Mouse (Mus musculus) stomach, postnatal 0 days (tissue): ENCODE measurements around the gene Manbal. TPM values are rescaled to one million over a fixed set of nuclear protein-coding genes. Genes with fewer than 3 reads are reported as not detected.
A peak's percentile ranks its signal among the peaks of the same experiment; 100 is the strongest.

Experiments
- ATAC-seq: fragments of 200-750 bp; cut with Nextera tagmentation; 2 replicates; pipeline ENCODE4 v1.8.0; 2017; ENCODE audit not compliant: low FRiP score, low TSS enrichment
- DNase-seq: peaks from one replicate; pipeline ENCODE4 v3.0.0-alpha.2; 2016; ENCODE audit warnings: low spot score
- H3K27ac ChIP-seq: fragments of 300-500 bp; sonication (generic); replicated peaks from 2 replicates; pipeline ENCODE4 v1.5.1; 2014; ENCODE audit warnings: mild to moderate bottlenecking, control low read depth
- H3K27me3 ChIP-seq: fragments of 300-500 bp; sonication (generic); 2 replicates; pipeline ENCODE4 v1.6.1; 2014; ENCODE audit warnings: low read length; ENCODE audit not compliant: control insufficient read depth, insufficient read depth
- H3K36me3 ChIP-seq: fragments of 300-500 bp; sonication (generic); 2 replicates; pipeline ENCODE4 v1.6.1; 2014; ENCODE audit warnings: low read length, mixed read lengths; ENCODE audit not compliant: control insufficient read depth, insufficient read depth
- H3K4me1 ChIP-seq: fragments of 300-500 bp; sonication (generic); replicated peaks from 2 replicates; pipeline ENCODE4 v1.6.1; 2014; ENCODE audit warnings: antibody characterized with exemption; ENCODE audit not compliant: control insufficient read depth, insufficient read depth
- H3K4me2 ChIP-seq: fragments of 300-500 bp; sonication (generic); replicated peaks from 2 replicates; pipeline ENCODE4 v1.6.1; 2014; ENCODE audit warnings: low read depth, mild to moderate bottlenecking, control low read depth, moderate library complexity
- H3K4me3 ChIP-seq: fragments of 300-500 bp; sonication (generic); 2 replicates; pipeline ENCODE4 v1.5.1; 2014; ENCODE audit warnings: low read depth, low read length, control low read depth
- H3K9ac ChIP-seq: fragments of 300-500 bp; sonication (generic); 2 replicates; pipeline ENCODE4 v1.6.1; 2014; ENCODE audit warnings: mild to moderate bottlenecking, low read length, control low read depth, mixed read lengths
- H3K9me3 ChIP-seq: fragments of 300-500 bp; sonication (generic); 2 replicates; pipeline ENCODE4 v1.6.1; 2016; ENCODE audit warnings: low read length; ENCODE audit not compliant: control insufficient read depth
- CTCF ChIP-seq: IDR thresholded peaks from 2 replicates; pipeline ENCODE4 v1.5.1; 2016; ENCODE audit warnings: antibody characterized with exemption, low read depth, mild to moderate bottlenecking, moderate library complexity
- EP300 ChIP-seq: optimal IDR thresholded peaks from 2 replicates; pipeline ENCODE3; 2016; ENCODE audit warnings: antibody characterized with exemption
- WGBS: fragments of 180-500 bp; shearing (Covaris S2); extraction: QIAGEN DNeasy Blood & Tissue Kit; methylation state at CpG from one replicate; pipeline ENCODE4 v1.1.7; 2014; 5-methylcytosine and 5-hydroxymethylcytosine counted together
- polyA plus RNA-seq: library from polyadenylated mRNA; unstranded; fragments of >200 nt; fragmentation: Nextera tagmentation; extraction: Ambion mirVana; gene quantifications from 2 replicates; pipeline ENCODE4 v1.2.1, GENCODE M21; 2015

The Manbal gene
- polyA plus RNA-seq, 1 experiment from 2014 or later: 68.9 TPM

GRCm38 (mm10) chr2:157341554-157342270 lies 25.7 kb upstream of the Manbal start:
- peak; percentile 94 for TF ChIP-seq CTCF
- TF ChIP-seq EP300: no peak
- no peaks in the 10 kb centered on the region for H3K27me3 ChIP-seq
- no peaks in the 10 kb centered on the region for H3K36me3 ChIP-seq
- no peak overlapping the region for H3K4me2 ChIP-seq
- DNase-seq (peak; percentile 74), ATAC-seq (no peak)
- no peaks in the 10 kb centered on the region for H3K9me3 ChIP-seq
- no peak overlapping the region for H3K9ac ChIP-seq
- WGBS: 48% methylated on average over 11 of the region's 11 CpGs
- H3K27ac ChIP-seq: no peak overlapping the region
- H3K4me3 ChIP-seq: no peak overlapping the region
- no peaks in the 10 kb centered on the region for H3K4me1 ChIP-seq

- no peak for DNase-seq
- WGBS: 58% methylated on average over 5 of the region's 5 CpGs
Observed at GRCm38 (mm10) chr2:157342328-157342926, 25.0 kb upstream of the Manbal start.

GRCm38 (mm10) chr2:157343337-157343736 lies 24.1 kb upstream of the Manbal start:
- TF ChIP-seq EP300 (no peak), CTCF (no peak)
- Histone ChIP-seq H3K4me1 (no peaks in the 10 kb centered on the region), H3K4me2 (no peak overlapping the region), H3K9ac (no peak overlapping the region), H3K27me3 (no peaks in the 10 kb centered on the region), H3K4me3 (no peak overlapping the region), H3K36me3 (no peaks in the 10 kb centered on the region), H3K9me3 (no peaks in the 10 kb centered on the region), H3K27ac (no peak overlapping the region)
- no peak for DNase-seq
- WGBS: 56% methylated on average over 6 of the region's 6 CpGs
- ATAC-seq: no peak

More at GRCm38 (mm10) chr2:157342328-157342926, 25.0 kb upstream of the Manbal start:
- H3K4me3 ChIP-seq: no peak overlapping the region
- H3K27me3 ChIP-seq: no peaks in the 10 kb centered on the region
- H3K4me2 ChIP-seq: no peak overlapping the region
- H3K9me3 ChIP-seq: no peaks in the 10 kb centered on the region
- H3K4me1 ChIP-seq: no peaks in the 10 kb centered on the region
- H3K36me3 ChIP-seq: no peaks in the 10 kb centered on the region
- no peak overlapping the region for H3K9ac ChIP-seq
- no peak for TF ChIP-seq CTCF
- TF ChIP-seq EP300: no peak
- H3K27ac ChIP-seq: no peak overlapping the region
- no peak for ATAC-seq

GRCm38 (mm10) chr2:157347361-157348159 lies 19.8 kb upstream of the Manbal start, which contains the start of gene Ghrh:
Gene Ghrh, minus strand, starts transcription at chr2:157347506.
- TF ChIP-seq EP300 (no peak), CTCF (no peak)
- no peaks in the 10 kb centered on the region for H3K36me3 ChIP-seq
- no peak within 1 kb of the TSS for H3K4me3 ChIP-seq
- WGBS: 61% methylated on average over 26 of the region's 26 CpGs
- H3K9ac ChIP-seq: peak within 1 kb of the TSS; percentile 23; the same call in 1 of the 2 replicates
- H3K27ac ChIP-seq: peak within 1 kb of the TSS; percentile 86
- DNase-seq: no peak
- no peaks in the 10 kb centered on the region for H3K27me3 ChIP-seq
- H3K9me3 ChIP-seq: no peaks in the 10 kb centered on the region
- no peak within 1 kb of the TSS for H3K4me2 ChIP-seq
- ATAC-seq: peak; percentile 69
- H3K4me1 ChIP-seq: no peaks in the 10 kb centered on the region

- no peak for DNase-seq
- Histone ChIP-seq H3K4me2 (no peak overlapping the region), H3K9ac (no peak overlapping the region), H3K4me1 (no peaks in the 10 kb centered on the region), H3K9me3 (no peaks in the 10 kb centered on the region), H3K4me3 (no peak overlapping the region), H3K36me3 (no peaks in the 10 kb centered on the region), H3K27me3 (no peaks in the 10 kb centered on the region), H3K27ac (no peak overlapping the region)
- TF ChIP-seq CTCF (no peak), EP300 (no peak)
- 55% methylated on average over 12 of the region's 12 CpGs for WGBS
- ATAC-seq: no peak
Observed at GRCm38 (mm10) chr2:157349121-157349778, 18.1 kb upstream of the Manbal start.
